Mouse (Mus musculus): ENCODE measurements at regions not wholly inside any gene's neighbourhood (a gene's known extent, or its start where the extent isn't known, plus 50 kb on each side); places are given as distances from the start of the nearest gene placed in this dataset.
A peak's percentile ranks its signal among the peaks of the same experiment; 100 is the strongest.

DNA sequence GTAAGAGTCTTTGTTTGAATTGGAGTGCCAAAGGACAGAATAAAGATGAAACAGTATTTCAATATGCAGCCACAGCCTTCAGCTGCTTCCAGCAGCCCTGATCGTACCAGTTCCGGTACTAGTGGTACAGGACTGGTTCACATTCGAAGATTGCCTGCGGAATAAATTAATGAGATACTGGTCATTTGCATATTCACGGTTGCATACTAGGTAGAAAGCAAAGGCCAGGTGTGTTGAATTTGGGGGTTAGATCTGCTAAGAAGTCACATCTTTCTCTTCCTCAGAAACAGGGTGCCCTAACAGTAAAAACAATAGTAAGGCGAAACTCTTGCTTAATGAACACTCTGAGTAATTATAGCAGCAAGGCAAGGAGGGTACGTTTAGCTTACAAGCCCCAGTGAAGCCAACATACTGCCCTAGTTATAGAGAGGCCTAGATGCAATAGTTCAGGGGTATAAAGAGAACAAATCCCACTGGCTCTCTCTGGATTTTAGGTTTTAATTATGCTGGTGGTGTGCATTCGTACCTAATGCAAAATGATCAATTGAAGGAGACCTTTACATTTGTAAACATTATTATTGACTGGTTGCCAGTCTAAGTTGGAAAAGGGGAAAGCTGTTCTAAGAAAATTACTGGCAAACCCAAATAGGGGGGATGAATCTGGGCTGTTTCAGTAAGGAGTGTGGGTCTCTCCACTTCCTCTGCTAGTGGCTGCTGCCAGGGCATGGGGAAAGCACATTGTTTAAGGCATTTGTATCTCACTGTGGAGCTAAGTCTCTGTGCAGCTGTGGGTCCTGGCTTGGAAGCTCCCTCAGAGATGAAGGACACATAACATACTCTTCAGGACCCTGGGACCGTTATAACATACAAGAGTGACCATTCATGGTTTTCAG is 435.3 kb upstream of the Pou3f3 start:
- no peaks in the 10 kb centered on the region for H3K36me3 ChIP-seq
- H3K9ac ChIP-seq, result no peak overlapping the region
- H3K4me1 ChIP-seq, result no peaks in the 10 kb centered on the region
- no peaks in the 10 kb centered on the region for H3K27me3 ChIP-seq (replicated peaks)
- H3K4me2 ChIP-seq, result no peak overlapping the region
- H3K4me3 ChIP-seq, result no peak overlapping the region
- no peak for ATAC-seq
- 58% methylated on average over 9 of the region's 9 CpGs for WGBS (ENCODE audit: insufficient replicate concordance)
- no peak overlapping the region for H3K27ac ChIP-seq
- no peaks in the 10 kb centered on the region for H3K9me3 ChIP-seq (replicated peaks)

DNA sequence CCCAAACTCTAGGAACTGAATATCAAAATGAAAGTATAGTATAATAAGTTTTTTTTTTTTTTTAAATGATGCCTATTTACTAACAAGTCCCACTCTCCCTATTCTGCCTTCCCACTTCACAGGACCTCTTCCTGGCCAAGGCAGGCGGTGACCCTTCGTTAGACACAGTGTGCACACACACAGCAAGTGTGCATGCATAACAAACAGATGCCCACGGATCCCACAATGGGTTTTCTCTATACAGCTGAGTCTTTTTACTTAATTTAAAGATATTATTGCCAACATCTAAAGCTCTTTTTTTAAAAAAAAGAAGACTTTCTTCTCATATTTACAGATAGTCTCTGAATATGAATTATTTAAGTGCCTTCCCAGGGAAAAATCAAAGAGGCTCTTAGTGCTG is 434.5 kb upstream of the Pou3f3 start:
- Histone ChIP-seq H3K4me1 (no peaks in the 10 kb centered on the region), H3K4me3 (no peak overlapping the region), H3K9me3 (replicated peaks) (no peaks in the 10 kb centered on the region), H3K9ac (no peak overlapping the region), H3K27me3 (replicated peaks) (no peaks in the 10 kb centered on the region), H3K27ac (no peak overlapping the region), H3K4me2 (no peak overlapping the region), H3K36me3 (no peaks in the 10 kb centered on the region)
- 67% methylated on average over 3 of the region's 3 CpGs for WGBS (ENCODE audit: insufficient replicate concordance)
- no peak for ATAC-seq

DNA sequence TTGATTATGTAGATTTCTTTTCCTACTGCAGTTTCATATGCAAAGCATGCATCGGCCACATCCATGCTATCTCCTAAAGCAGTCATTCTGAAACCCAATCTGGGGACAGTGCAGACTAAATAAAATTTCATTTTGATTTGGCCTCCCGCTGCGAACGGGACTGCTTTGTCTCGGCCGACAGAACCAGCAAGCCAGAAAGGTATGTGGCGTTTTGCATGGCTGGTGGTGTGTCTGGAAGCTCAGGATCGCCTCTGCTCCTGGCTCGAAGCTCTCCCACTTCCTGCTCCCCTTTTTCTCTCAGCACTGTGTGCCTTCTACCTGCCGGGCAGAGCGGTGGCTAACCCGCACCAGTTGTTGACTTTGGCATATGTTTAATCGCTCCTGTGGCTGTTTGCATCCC is 433.8 kb upstream of the Pou3f3 start:
- ATAC-seq, result no peak
- Histone ChIP-seq H3K36me3 (no peaks in the 10 kb centered on the region), H3K9me3 (replicated peaks) (no peaks in the 10 kb centered on the region), H3K9ac (no peak overlapping the region), H3K4me2 (0 out of 2 replicates have a peak overlapping the region, but pooled peaks have one; percentile 20), H3K27ac (no peak overlapping the region), H3K4me3 (no peak overlapping the region), H3K4me1 (no peaks in the 10 kb centered on the region), H3K27me3 (replicated peaks) (no peaks in the 10 kb centered on the region)
- 22% methylated on average over 13 of the region's 13 CpGs for WGBS (ENCODE audit: insufficient replicate concordance)

DNA sequence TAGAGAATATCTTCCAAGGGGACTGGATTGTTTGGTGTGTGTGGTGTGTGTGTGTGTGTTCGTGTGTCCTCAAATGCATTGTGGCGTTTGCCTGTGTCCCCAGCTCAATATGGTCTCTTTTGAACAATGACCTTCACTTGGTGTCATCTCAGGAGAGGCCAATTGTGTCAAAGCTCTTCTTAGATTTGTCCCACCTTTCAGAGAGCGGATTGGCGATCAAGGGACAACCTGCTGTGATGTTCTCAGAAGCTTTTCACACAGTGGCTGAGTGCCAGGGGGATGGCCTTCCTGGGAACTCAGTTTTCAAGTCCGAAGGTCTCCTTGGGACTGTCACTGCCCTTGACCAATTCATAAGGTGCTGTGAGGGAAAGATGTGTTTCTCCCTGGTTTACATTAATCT is 433.0 kb upstream of the Pou3f3 start:
- Histone ChIP-seq H3K27me3 (replicated peaks) (no peaks in the 10 kb centered on the region), H3K9ac (no peak overlapping the region), H3K4me2 (no peak overlapping the region), H3K9me3 (replicated peaks) (no peaks in the 10 kb centered on the region), H3K27ac (no peak overlapping the region), H3K36me3 (no peaks in the 10 kb centered on the region), H3K4me1 (no peaks in the 10 kb centered on the region), H3K4me3 (no peak overlapping the region)
- ATAC-seq, result no peak
- WGBS (ENCODE audit: insufficient replicate concordance), result 58% methylated on average over 5 of the region's 5 CpGs

DNA sequence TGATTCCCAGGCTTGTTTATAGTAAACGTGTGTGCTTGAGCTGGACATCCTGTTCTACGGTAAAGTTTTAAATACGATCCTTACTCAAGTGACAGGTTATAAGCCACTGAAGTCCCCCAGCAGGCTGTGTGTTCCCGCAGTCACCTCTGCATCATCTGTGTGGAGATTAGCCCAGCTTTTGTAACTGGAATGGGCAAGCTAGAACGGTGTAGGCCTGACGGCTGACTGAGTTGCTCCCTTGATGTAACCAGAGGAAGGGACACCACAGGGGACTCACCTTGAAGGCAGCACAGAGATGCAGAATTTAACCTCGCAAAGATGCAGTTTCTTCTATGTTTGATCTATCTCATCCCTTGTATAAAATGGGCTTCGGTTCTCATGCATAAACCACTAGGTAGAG is 418.4 kb upstream of the Pou3f3 start:
- no peak for ATAC-seq
- Histone ChIP-seq H3K27me3 (replicated peaks) (no peaks in the 10 kb centered on the region), H3K4me3 (no peak overlapping the region), H3K4me2 (no peak overlapping the region), H3K27ac (no peak overlapping the region), H3K9ac (no peak overlapping the region), H3K36me3 (no peaks in the 10 kb centered on the region), H3K9me3 (replicated peaks) (no peaks in the 10 kb centered on the region), H3K4me1 (no peaks in the 10 kb centered on the region)
- WGBS (ENCODE audit: insufficient replicate concordance), result 64% methylated on average over 8 of the region's 8 CpGs

DNA sequence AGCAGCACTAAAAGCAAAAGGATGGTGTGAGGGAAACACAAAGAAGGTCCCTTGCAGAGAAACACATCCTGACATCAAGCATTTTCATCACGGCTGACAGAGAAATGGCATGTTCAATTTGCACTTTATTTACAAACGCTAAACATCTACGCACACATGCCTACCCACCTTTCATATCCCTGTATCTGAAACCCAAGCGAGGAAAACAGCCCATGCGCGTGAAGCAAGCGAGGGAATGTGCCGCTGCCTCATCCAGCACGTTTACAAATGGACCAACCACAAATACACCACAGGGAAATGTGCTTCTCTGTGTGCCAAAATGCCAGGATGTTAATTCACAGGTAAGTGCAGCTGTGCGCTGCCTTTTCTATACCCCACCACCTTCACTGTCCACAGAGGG is 399.7 kb upstream of the Pou3f3 start:
- H3K27ac ChIP-seq, result no peak overlapping the region
- no peak overlapping the region for H3K4me3 ChIP-seq
- no peak overlapping the region for H3K4me2 ChIP-seq
- H3K9me3 ChIP-seq (replicated peaks), result no peaks in the 10 kb centered on the region
- 71% methylated on average over 10 of the region's 10 CpGs for WGBS (ENCODE audit: insufficient replicate concordance)
- no peak for ATAC-seq
- no peaks in the 10 kb centered on the region for H3K27me3 ChIP-seq (replicated peaks)
- H3K9ac ChIP-seq, result no peak overlapping the region
- no peaks in the 10 kb centered on the region for H3K36me3 ChIP-seq
- no peaks in the 10 kb centered on the region for H3K4me1 ChIP-seq

DNA sequence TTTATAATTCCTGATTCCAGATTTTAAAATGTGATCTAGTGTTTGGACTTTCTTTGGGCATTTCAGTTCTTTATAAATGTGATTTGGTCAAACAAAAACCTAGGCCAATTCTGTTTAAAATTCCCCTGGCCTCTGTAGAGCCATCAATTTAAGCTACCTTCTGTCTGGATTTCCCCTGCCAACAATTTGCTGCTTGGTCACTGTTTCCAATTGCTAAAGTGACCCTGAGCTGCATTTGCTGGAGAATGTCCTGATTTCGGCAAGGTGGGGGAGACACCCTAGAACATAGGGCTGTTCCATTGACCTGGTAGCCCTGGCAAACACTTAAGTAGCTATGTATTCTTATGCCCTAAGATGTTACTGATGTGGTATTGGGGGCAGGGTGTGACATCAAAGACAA is 386.3 kb upstream of the Pou3f3 start:
- no peaks in the 10 kb centered on the region for H3K36me3 ChIP-seq
- ATAC-seq, result no peak
- H3K4me3 ChIP-seq, result no peak overlapping the region
- no peak overlapping the region for H3K4me2 ChIP-seq
- WGBS (ENCODE audit: insufficient replicate concordance), result 62% methylated on average over 1 of the region's 1 CpGs
- H3K9ac ChIP-seq, result no peak overlapping the region
- no peak overlapping the region for H3K27ac ChIP-seq
- no peaks in the 10 kb centered on the region for H3K4me1 ChIP-seq
- H3K9me3 ChIP-seq (replicated peaks), result no peaks in the 10 kb centered on the region
- no peaks in the 10 kb centered on the region for H3K27me3 ChIP-seq (replicated peaks)

DNA sequence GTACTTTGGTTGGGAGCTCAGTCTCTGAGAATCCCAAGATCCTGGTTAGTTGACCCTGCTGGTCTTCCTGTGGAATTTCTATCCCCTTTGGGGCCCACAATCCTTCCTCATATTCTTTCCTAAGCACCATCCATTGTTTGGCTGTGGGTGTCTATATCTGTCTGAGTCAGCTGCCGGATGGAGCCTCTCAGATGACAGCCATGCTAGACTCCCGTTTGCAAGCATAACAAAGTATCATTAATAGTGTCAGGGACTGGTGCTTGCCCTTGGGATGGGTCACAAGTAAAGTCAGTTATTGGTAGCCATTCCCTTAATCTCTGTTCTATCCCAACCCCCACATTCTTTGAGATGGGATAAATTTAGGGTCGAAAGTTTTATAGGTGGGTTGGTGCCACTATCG is 382.1 kb upstream of the Pou3f3 start:
- Histone ChIP-seq H3K4me3 (no peak overlapping the region), H3K9me3 (replicated peaks) (no peaks in the 10 kb centered on the region), H3K9ac (no peak overlapping the region), H3K36me3 (no peaks in the 10 kb centered on the region), H3K27ac (no peak overlapping the region), H3K4me1 (no peaks in the 10 kb centered on the region), H3K27me3 (replicated peaks) (no peaks in the 10 kb centered on the region), H3K4me2 (no peak overlapping the region)
- WGBS (ENCODE audit: insufficient replicate concordance), result 74% methylated on average over 4 of the region's 4 CpGs
- ATAC-seq, result no peak

DNA sequence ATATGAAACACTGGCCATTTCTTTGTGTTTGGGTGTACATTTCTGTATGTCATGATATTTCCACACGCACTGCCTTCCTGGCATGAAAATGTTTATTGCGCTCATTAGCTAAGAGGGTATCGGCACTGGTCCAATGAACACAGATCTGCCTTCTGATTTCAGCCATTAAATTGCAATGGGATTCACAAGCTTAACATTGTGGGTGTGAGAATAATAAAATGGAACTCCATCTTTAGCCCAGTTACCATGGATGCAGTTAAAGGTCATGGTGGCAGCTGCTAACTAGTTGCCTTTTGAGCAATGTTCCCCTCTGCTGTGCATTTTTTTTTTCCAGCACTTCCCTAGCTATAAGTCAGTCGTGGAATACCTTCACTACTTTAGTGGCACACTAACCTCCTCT is 343.7 kb upstream of the Pou3f3 start:
- Histone ChIP-seq H3K27ac (no peak overlapping the region), H3K36me3 (no peaks in the 10 kb centered on the region), H3K4me2 (no peak overlapping the region), H3K4me1 (no peaks in the 10 kb centered on the region), H3K4me3 (no peak overlapping the region), H3K9me3 (replicated peaks) (no peaks in the 10 kb centered on the region), H3K9ac (no peak overlapping the region), H3K27me3 (replicated peaks) (no peaks in the 10 kb centered on the region)
- WGBS (ENCODE audit: insufficient replicate concordance), result 79% methylated on average over 4 of the region's 4 CpGs
- ATAC-seq, result no peak

DNA sequence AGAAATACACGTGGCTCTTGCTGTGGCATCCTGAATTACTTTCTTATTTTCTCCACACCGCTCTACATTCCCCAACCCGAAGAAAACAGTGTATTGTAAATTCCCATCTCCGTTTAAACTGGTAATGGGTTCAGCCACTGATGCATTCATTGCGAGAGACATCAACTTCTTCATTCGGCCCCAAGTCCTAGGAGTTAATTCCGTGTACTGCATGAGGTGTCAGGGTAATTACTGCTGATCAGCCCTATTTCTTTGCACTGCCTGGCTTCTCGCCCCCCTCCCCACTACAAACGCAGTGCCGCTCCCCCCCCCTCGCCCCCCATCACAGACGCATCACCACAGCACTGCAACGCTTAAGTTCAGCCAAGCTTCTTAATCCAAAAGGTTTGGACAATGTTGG is 343.2 kb upstream of the Pou3f3 start:
- 70% methylated on average over 13 of the region's 13 CpGs for WGBS (ENCODE audit: insufficient replicate concordance)
- Histone ChIP-seq H3K4me1 (no peaks in the 10 kb centered on the region), H3K27me3 (replicated peaks) (no peaks in the 10 kb centered on the region), H3K9ac (no peak overlapping the region), H3K36me3 (no peaks in the 10 kb centered on the region), H3K9me3 (replicated peaks) (no peaks in the 10 kb centered on the region), H3K4me3 (no peak overlapping the region), H3K27ac (no peak overlapping the region), H3K4me2 (no peak overlapping the region)
- ATAC-seq, result no peak

DNA sequence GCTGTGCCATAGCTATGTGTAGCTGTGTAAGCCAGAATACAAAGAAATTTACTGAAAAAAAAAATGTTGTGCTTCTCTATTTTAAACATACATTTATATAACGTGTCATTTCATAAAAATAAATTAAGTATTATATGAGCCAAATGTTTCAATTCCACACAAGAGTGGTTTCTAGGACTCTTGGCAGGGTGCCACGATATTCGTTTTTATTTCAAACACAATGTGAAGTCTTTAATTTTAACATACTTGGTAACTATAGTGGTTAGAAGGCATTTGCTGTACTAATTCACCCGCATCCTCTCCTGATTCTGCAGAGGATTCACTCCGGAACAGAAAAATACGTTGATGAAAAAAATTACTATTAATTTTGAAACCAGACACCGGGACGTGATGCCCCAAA is 342.5 kb upstream of the Pou3f3 start:
- Histone ChIP-seq H3K9me3 (replicated peaks) (no peaks in the 10 kb centered on the region), H3K27me3 (replicated peaks) (no peaks in the 10 kb centered on the region), H3K27ac (no peak overlapping the region), H3K36me3 (no peaks in the 10 kb centered on the region), H3K9ac (no peak overlapping the region), H3K4me2 (no peak overlapping the region), H3K4me3 (no peak overlapping the region), H3K4me1 (no peaks in the 10 kb centered on the region)
- 75% methylated on average over 8 of the region's 8 CpGs for WGBS (ENCODE audit: insufficient replicate concordance)
- ATAC-seq, result no peak

DNA sequence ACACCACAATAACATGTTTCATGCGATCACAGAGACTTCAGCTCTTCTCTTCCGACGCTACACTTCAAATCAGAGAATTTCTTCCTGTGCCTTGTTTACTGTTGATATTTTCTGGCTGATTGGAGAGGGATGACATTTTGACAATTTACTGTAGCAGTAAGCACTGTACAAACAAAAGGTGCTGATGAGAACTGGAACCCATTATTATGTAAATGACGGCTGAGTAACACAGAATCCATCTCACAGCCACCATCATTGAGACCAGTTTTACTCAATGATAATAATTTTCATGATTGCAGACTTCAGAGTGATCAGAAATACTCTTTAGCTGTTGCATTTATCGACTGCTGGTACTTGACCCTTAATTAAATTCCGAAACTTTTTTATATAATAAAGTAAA is 341.5 kb upstream of the Pou3f3 start:
- no peak for ATAC-seq
- Histone ChIP-seq H3K4me3 (no peak overlapping the region), H3K9ac (no peak overlapping the region), H3K36me3 (no peaks in the 10 kb centered on the region), H3K9me3 (replicated peaks) (no peaks in the 10 kb centered on the region), H3K4me1 (no peaks in the 10 kb centered on the region), H3K27ac (no peak overlapping the region), H3K4me2 (no peak overlapping the region), H3K27me3 (replicated peaks) (no peaks in the 10 kb centered on the region)
- WGBS (ENCODE audit: insufficient replicate concordance), result 69% methylated on average over 6 of the region's 6 CpGs

DNA sequence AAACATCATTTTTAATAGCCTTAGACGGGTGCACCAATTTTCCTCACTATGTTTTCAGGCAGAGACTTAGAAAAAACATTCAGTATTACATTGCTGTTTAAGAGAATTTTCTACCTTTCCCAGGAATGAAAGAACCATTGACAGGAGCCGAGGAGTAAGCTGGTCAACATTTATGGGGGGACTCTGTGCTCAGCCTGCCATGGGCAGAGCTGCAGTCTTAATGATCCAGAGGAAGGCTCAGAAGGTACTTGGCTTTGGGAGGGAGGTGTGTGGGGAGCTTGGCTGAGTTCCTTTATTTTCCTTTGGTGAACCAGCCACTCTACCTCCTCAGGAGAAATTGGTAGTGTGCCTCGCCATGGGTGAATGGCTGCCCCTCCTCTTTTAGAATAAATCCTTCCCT is 333.1 kb upstream of the Pou3f3 start:
- no peak for ATAC-seq
- no peaks in the 10 kb centered on the region for H3K27me3 ChIP-seq (replicated peaks)
- no peak overlapping the region for H3K27ac ChIP-seq
- H3K4me1 ChIP-seq, result no peaks in the 10 kb centered on the region
- H3K9me3 ChIP-seq (replicated peaks), result no peaks in the 10 kb centered on the region
- H3K4me3 ChIP-seq, result no peak overlapping the region
- no peaks in the 10 kb centered on the region for H3K36me3 ChIP-seq
- 62% methylated on average over 3 of the region's 3 CpGs for WGBS (ENCODE audit: insufficient replicate concordance)
- H3K9ac ChIP-seq, result no peak overlapping the region
- H3K4me2 ChIP-seq, result no peak overlapping the region
